Comparison of ENCODE assay signal across 1 mouse cellular context in the genomic region with DNA sequence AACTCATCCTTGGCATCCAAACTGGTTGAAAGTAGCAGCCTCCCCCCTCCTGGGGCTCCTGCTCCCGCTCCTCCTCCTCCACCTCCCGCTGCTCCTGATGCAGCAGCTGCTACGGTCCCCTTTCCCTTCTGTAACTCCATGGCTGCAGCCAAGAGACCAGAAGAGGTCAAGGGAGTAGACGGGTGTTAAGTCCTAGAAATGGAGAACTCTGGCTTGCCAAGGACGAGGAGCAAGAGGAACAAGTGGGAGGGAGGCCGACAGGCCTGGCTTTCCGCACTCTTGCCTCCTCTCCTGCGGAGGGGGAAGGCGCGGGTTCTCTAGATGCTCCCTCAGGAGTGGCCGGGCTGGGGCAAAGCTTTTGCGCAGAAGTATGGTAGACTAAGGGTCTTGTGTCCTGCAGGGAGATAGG.
TF ChIP-seq lines count a peak whose summit lies in the region.

No protein-coding gene starts in this region.

TF ChIP-seq in CH12.LX, 34 proteins besides CTCF, POLR2A, EP300 and RAD21:
- TF ChIP-seq CHD1 (IDR thresholded peaks at IDR 0.05; ENCODE audit: low read depth, low read length) (no peak), ELF1 (IDR thresholded peaks at IDR 0.05; ENCODE audit: low read depth, low read length) (no peak), KAT2A (IDR thresholded peaks at IDR 0.05; ENCODE audit: insufficient replicate concordance, low read length) (no peak), MYC (IDR thresholded peaks at IDR 0.05; ENCODE audit: low read depth, low read length) (no peak), ZMIZ1 (IDR thresholded peaks at IDR 0.05; ENCODE audit: low read depth, low read length) (no peak), BHLHE40 (IDR thresholded peaks at IDR 0.05; ENCODE audit: low read depth, low read length) (no peak), E2F4 (IDR thresholded peaks at IDR 0.05; ENCODE audit: insufficient replicate concordance, low read depth, low read length) (no peak), NELFE (IDR thresholded peaks at IDR 0.05; ENCODE audit: low read depth, low read length) (no peak), NRF1 (IDR thresholded peaks at IDR 0.05; ENCODE audit: low read depth, low read length) (no peak)
